Mouse (Mus musculus) lung, adult 2 months (tissue): ENCODE results near the gene Spaca4. TPM values are rescaled to one million over a fixed set of nuclear protein-coding genes. Genes with fewer than 3 reads are reported as not detected.

Source experiments
- DNase-seq: peaks from one replicate; pipeline ENCODE4 v3.0.0; 2022
- H3K4me1 ChIP-seq: fragments of 200-500 bp; 2 replicates; pipeline ENCODE4 v1.6.1; 2011; ENCODE audit warnings: low read length; ENCODE audit not compliant: control insufficient read depth, insufficient read depth
- H3K4me3 ChIP-seq: fragments of 200-500 bp; replicated peaks from 2 replicates; pipeline ENCODE3; 2011; ENCODE audit warnings: low read depth, mild to moderate bottlenecking, control low read depth, low read length; ENCODE audit errors: extremely low read depth
- CTCF ChIP-seq: fragments of 200-500 bp; IDR thresholded peaks from 2 replicates; pipeline ENCODE4 v1.5.1; 2011; ENCODE audit warnings: mild to moderate bottlenecking, low read length, control low read depth; ENCODE audit not compliant: insufficient read depth
- POLR2A ChIP-seq: fragments of 200-500 bp; IDR thresholded peaks from 2 replicates; pipeline ENCODE4 v1.6.1; 2011; ENCODE audit warnings: low read depth, mild to moderate bottlenecking, control low read depth, low read length, borderline replicate concordance; ENCODE audit errors: extremely low read depth
- WGBS: fragments of 180-500 bp; shearing (Covaris S2); methylation state at CpG from one replicate; pipeline ENCODE4 v1.1.7; 2018; 5-methylcytosine and 5-hydroxymethylcytosine counted together
- polyA plus RNA-seq: library from polyadenylated mRNA; depleted of rRNA; stranded (reverse); fragments of >200 nt; gene quantifications from 2 replicates; pipeline ENCODE4 v1.2.3, GENCODE M21; 2012

Spaca4 gene
- polyA plus RNA-seq, 1 experiment, result not detected

DNA sequence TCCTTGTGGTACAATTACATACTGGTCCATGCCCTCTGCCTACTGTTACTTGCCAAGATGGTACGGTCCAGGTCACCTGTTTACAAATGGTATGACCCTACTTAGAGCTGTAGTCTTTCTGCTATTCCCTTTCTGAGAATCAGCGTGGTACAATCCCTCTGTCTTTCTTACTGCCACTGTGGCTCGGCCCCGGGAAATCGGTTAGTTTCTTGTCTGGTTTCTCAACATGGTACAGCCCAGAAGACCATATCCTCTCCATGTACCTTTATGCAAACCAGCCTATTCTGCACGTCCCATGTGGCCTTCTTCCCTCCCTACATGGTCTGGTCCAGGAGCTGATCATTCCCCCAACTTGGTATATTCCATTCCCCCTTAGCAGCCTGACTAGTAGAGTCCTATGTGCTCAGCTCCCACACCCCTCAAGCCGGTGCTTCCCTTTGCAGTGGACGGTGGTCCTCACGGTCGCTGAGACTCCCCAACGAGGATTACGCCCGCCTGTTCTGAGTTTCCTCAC lies 21.5 kb downstream of the Spaca4 start:
- DNase-seq, result no peak
- WGBS, result 1% methylated on average over 13 of the region's 13 CpGs
- Histone ChIP-seq H3K4me3 (peak overlapping the region; percentile 74), H3K4me1 (peaks cover 12% of the 10 kb centered on the region)
- TF ChIP-seq CTCF (no peak), POLR2A (peak; percentile 95; the same call in 1 of the 2 replicates)

- DNase-seq, result no peak
- Histone ChIP-seq H3K4me1 (peaks cover 11% of the 10 kb centered on the region), H3K4me3 (peak overlapping the region; percentile 74)
- 43% methylated on average over 12 of the region's 12 CpGs for WGBS
- TF ChIP-seq CTCF (no peak), POLR2A (no peak)
These were observed 22.0 kb downstream of the Spaca4 start for GRCm38 (mm10) chr7:45703521-45704033.

GRCm38 (mm10) chr7:45702809-45703520 lies 22.6 kb downstream of the Spaca4 start:
- peaks cover 5% of the 10 kb centered on the region for H3K4me1 ChIP-seq
- no peak for DNase-seq
- WGBS, result 85% methylated on average over 17 of the region's 17 CpGs
- no peak for TF ChIP-seq CTCF
- TF ChIP-seq POLR2A, result no peak
- H3K4me3 ChIP-seq, result no peak overlapping the region

- peaks cover 3% of the 10 kb centered on the region; the same call in 1 of the 2 replicates for H3K4me1 ChIP-seq
- no peak for DNase-seq
- WGBS, result 89% methylated on average over 11 of the region's 11 CpGs
- TF ChIP-seq CTCF, result no peak
- TF ChIP-seq POLR2A, result no peak
- no peak overlapping the region for H3K4me3 ChIP-seq
These were observed 23.3 kb downstream of the Spaca4 start for GRCm38 (mm10) chr7:45702316-45702715.

DNA sequence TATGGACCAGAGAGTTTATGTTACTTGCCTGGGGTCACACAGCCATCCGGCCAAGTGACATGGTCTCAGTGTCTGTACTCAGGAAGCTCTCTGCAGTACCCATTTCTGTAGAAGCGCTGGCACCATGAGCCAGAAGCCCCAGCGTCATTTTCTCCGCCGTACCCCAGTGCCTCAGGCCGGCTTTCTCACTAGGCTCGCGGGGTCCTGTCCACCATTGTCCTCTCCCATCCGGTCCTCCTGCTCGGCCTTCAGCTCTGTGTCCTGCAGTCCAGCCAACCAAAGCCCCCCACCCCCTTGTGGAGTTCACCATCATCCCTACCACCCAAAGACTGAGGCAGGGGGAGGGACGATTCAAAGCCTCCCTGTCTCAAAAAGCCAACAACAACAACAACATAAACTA lies 24.0 kb downstream of the Spaca4 start:
- Histone ChIP-seq H3K4me1 (no peaks in the 10 kb centered on the region; the same call in 1 of the 2 replicates), H3K4me3 (no peak overlapping the region)
- DNase-seq, result no peak
- TF ChIP-seq CTCF (no peak), POLR2A (no peak)
- WGBS, result 87% methylated on average over 11 of the region's 11 CpGs

DNA sequence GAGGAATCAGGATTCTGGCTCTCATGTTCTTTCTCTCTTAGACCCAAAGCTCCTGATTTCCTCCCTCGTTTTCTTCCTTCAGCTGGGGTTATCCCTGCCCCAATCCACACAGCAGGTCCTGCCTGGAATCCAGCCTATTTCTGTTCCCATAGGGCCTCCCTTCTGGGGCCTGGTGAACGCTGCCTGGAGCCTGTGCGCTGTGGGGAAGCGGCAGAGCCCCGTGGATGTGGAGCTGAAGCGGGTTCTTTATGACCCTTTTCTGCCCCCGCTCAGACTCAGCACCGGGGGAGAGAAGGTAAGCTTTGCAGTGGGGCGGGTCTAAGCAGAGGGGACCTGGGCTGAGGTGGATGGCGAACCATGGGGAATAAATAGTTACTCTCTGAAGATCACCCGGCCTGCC lies 24.5 kb downstream of the Spaca4 start:
- no peak for DNase-seq
- WGBS, result 34% methylated on average over 11 of the region's 11 CpGs
- Histone ChIP-seq H3K4me3 (no peak overlapping the region), H3K4me1 (no peaks in the 10 kb centered on the region; the same call in 1 of the 2 replicates)
- TF ChIP-seq CTCF (no peak), POLR2A (no peak)

DNA sequence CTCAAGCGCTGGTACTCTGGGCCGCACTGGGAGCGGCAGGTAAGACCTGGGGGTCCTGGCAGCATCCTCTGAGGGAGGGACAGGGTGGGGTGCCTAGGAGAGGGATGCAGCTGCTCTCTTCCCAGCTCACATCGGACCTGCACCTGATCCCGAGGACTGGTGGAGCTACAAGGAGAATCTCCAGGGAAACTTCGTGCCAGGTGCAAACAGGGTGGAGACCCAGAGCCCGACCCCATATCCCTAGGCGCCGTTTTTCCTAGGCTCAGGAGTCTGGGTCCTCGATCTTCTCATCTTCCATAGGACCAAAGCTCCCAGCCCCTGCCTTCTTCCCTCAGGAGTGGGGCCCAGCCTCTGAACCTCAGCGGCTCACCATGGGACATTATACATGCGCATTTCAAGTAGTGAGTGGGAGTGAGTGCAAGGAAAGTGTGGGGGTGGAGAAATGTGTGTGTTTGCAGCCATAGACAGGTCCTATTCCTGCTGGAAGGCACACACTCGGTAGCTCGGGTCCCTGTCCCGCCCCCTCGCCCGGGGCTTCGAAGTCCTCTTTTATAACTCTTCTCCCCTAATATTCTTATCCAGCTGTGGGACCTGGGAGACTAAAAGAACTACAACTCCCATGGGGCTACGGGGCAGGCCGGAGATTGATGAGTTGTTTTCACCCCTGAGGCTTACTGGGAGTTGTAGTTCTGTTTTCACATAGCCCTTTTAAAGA lies 25.2 kb downstream of the Spaca4 start:
- Histone ChIP-seq H3K4me1 (no peaks in the 10 kb centered on the region; the same call in 1 of the 2 replicates), H3K4me3 (no peak overlapping the region)
- WGBS, result 2% methylated on average over 20 of the region's 20 CpGs
- TF ChIP-seq POLR2A (no peak), CTCF (no peak)
- DNase-seq, result peak; percentile 65

DNA sequence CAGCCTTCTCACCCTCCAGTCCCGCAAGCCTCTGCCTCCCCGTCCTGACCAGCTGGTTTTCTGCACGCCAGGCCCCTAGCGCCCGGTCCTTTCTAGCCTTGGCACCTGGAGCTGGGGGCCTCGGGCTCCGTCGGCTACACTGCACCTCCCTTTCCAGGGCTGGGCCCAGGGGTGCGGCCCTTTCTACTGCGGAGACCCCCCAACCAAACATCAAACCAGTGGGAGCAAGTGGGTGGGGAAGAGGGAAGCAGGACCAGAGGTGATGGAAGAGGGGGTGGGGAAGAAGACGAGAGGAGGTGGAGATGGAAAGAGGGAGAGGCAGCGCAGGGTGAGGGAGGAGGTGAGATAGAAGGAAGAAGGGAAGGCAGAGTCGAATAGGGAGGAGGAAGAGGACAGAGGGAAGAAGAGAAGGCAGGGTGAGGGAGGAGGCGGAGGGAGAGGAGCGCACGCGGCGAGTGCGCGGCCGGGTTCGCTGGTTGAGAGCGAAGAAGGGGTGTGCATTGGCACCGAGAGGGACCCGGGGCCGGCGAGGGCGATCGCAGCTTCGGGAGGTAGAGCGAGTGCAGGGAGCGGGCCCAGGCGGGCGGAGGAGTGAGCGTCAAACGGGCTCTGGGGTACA lies 26.0 kb downstream of the Spaca4 start, which contains the start of gene Car11:
Gene Car11, plus strand, starts transcription at position 321 of the 619 bp plus-strand sequence.
- H3K4me3 ChIP-seq, result peak within 1 kb of the TSS; percentile 7
- no peak for TF ChIP-seq CTCF
- no peak for TF ChIP-seq POLR2A
- WGBS, result 6% methylated on average over 36 of the region's 36 CpGs
- no peaks in the 10 kb centered on the region; the same call in 1 of the 2 replicates for H3K4me1 ChIP-seq
- DNase-seq, result no peak

DNA sequence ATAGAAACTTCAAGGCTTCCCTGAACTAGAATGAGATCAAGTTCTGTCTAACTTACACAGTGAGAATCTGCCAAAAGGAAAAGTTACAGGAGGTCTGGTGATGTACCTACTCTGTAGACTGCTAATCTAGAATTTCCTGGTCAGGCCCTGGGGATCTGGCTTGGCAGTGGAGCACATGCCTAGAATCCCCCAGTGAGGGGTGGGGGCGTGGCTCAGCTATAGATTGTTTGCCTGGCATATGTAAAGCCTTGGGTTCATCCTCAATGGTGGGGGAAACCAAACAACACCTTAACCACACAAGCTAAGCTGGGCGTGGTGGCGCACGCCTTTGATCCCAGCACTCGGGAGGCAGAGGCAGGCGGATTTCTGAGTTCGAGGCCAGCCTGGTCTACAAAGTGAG lies 27.7 kb downstream of the Spaca4 start:
- no peak for DNase-seq
- TF ChIP-seq CTCF (no peak), POLR2A (no peak)
- Histone ChIP-seq H3K4me3 (no peak overlapping the region), H3K4me1 (no peaks in the 10 kb centered on the region; the same call in 1 of the 2 replicates)
- 87% methylated on average over 7 of the region's 7 CpGs for WGBS
